Mouse (Mus musculus) forebrain, postnatal 0 days (tissue): ENCODE data around the gene Osbpl3. TPM values are rescaled to one million over a fixed set of nuclear protein-coding genes. Genes with fewer than 3 reads are reported as not detected.

Experiments
- ATAC-seq: fragments of 200-750 bp; cut with Nextera tagmentation; 2 replicates; pipeline ENCODE4 v1.8.0; 2017; ENCODE audit warnings: mild to moderate bottlenecking, moderate library complexity
- DNase-seq: peaks from one replicate; pipeline ENCODE4 v3.0.0-alpha.2; 2015
- H3K27ac ChIP-seq: fragments of 300-500 bp; sonication (generic); 2 replicates; pipeline ENCODE4 v1.5.1; 2014; ENCODE audit warnings: low read depth, mild to moderate bottlenecking, antibody characterized with exemption, low read length, moderate library complexity, mixed read lengths
- H3K27me3 ChIP-seq: fragments of 300-500 bp; sonication (generic); 2 replicates; pipeline ENCODE4 v1.6.1; 2014; ENCODE audit warnings: mild to moderate bottlenecking, low read length, mixed read lengths; ENCODE audit not compliant: insufficient read depth
- H3K36me3 ChIP-seq: fragments of 300-500 bp; sonication (generic); 2 replicates; pipeline ENCODE4 v1.6.1; 2014; ENCODE audit warnings: mild to moderate bottlenecking, moderate library complexity; ENCODE audit not compliant: insufficient read depth
- H3K4me1 ChIP-seq: fragments of 300-500 bp; sonication (generic); 2 replicates; pipeline ENCODE4 v1.6.1; 2014; ENCODE audit warnings: antibody characterized with exemption; ENCODE audit not compliant: insufficient read depth
- H3K4me2 ChIP-seq: fragments of 300-500 bp; sonication (generic); 2 replicates; pipeline ENCODE4 v1.6.1; 2014; ENCODE audit warnings: low read depth, mild to moderate bottlenecking, moderate library complexity
- H3K4me3 ChIP-seq: fragments of 300-500 bp; sonication (generic); 2 replicates; pipeline ENCODE4 v1.5.1; 2014; ENCODE audit warnings: low read depth, low read length, mixed read lengths
- H3K9ac ChIP-seq: fragments of 300-500 bp; sonication (generic); 2 replicates; pipeline ENCODE4 v1.6.1; 2014; ENCODE audit warnings: mild to moderate bottlenecking
- H3K9me3 ChIP-seq: fragments of 300-500 bp; sonication (generic); 2 replicates; pipeline ENCODE4 v1.6.1; 2016; ENCODE audit warnings: low read length
- CTCF ChIP-seq: sonication (generic); IDR thresholded peaks from 2 replicates; pipeline ENCODE4 v1.5.1; 2016; ENCODE audit warnings: antibody characterized with exemption, control low read depth, low read depth
- WGBS: fragments of 180-500 bp; shearing (Covaris S2); extraction: QIAGEN DNeasy Blood & Tissue Kit; methylation state at CpG from one replicate; pipeline ENCODE4 v1.1.7; 2014; 5-methylcytosine and 5-hydroxymethylcytosine counted together
- polyA plus RNA-seq: library from polyadenylated mRNA; unstranded; fragments of >200 nt; fragmentation: Nextera tagmentation; extraction: Ambion mirVana; gene quantifications from 2 replicates; pipeline ENCODE4 v1.2.1, GENCODE M21; 2015
- total RNA-seq: library from RNA; depleted of rRNA; stranded (reverse); fragments of >200 nt; gene quantifications from 2 replicates; pipeline ENCODE4 v1.2.3, GENCODE M21; 2014

The Osbpl3 gene
- total and polyA plus RNA-seq, 2 experiments from 2014 or later = 5.6 to 9.5 TPM

DNA sequence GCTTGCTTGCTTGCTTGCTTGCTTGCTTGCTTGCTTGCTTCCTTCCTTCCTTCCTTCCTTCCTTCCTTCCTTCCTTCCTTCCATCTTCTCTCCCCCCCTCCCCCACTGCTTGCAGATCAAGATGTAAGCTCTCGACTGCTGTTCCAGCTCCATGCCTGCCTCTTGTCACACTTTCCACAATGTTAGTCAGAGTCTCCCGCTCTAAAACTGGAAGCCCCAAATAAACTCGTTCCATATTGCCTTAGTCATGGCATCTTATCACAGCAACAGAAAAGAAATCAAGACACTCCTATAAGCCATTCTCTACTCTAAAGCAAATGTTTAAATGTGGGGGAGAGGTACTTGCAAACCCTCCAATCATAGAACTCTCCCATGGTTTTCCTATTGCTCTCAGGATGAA, 5.6 kb upstream of the Osbpl3 start:
- Histone ChIP-seq H3K9ac (no peak overlapping the region), H3K4me2 (no peak overlapping the region), H3K4me3 (no peak overlapping the region), H3K4me1 (no peaks in the 10 kb centered on the region), H3K27me3 (no peaks in the 10 kb centered on the region), H3K9me3 (no peaks in the 10 kb centered on the region), H3K27ac (no peak overlapping the region), H3K36me3 (no peaks in the 10 kb centered on the region)
- 79% methylated on average over 3 of the region's 3 CpGs for WGBS
- ATAC-seq = no peak
- no peak for TF ChIP-seq CTCF
- no peak for DNase-seq

DNA sequence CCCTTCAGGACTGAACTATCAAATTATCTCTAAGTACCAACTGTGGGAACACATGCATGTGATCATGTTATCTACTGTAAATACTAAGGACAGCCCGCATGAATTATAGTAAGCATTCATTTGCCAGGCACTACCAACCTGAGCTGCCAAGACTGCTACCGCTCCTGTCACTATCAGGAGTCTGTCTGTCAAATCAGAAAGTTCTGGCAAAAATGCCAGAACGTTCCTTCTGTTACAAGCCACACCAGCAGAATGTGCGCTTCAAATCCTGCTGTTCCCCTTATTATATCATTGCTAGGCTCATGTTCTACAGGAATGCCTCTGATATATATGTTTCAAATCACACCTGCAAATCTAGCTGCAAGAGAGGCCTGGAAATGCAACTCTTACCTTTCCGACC, 4.6 kb upstream of the Osbpl3 start:
- ATAC-seq (no peak), DNase-seq (peak; percentile 54)
- no peak overlapping the region for H3K4me3 ChIP-seq
- H3K9ac ChIP-seq = no peak overlapping the region
- no peak for TF ChIP-seq CTCF
- no peaks in the 10 kb centered on the region for H3K4me1 ChIP-seq
- H3K36me3 ChIP-seq = no peaks in the 10 kb centered on the region
- H3K4me2 ChIP-seq = no peak overlapping the region
- no peak overlapping the region for H3K27ac ChIP-seq
- H3K9me3 ChIP-seq = no peaks in the 10 kb centered on the region
- no peaks in the 10 kb centered on the region for H3K27me3 ChIP-seq
- WGBS = 65% methylated on average over 5 of the region's 5 CpGs

- DNase-seq (no peak), ATAC-seq (no peak)
- Histone ChIP-seq H3K4me1 (no peaks in the 10 kb centered on the region), H3K4me2 (no peak overlapping the region), H3K27ac (no peak overlapping the region), H3K4me3 (no peak overlapping the region), H3K9me3 (no peaks in the 10 kb centered on the region), H3K36me3 (no peaks in the 10 kb centered on the region), H3K27me3 (no peaks in the 10 kb centered on the region), H3K9ac (no peak overlapping the region)
- TF ChIP-seq CTCF = no peak
These were observed 4.2 kb upstream of the Osbpl3 start for GRCm38 (mm10) chr6:50460246-50460645.

DNA sequence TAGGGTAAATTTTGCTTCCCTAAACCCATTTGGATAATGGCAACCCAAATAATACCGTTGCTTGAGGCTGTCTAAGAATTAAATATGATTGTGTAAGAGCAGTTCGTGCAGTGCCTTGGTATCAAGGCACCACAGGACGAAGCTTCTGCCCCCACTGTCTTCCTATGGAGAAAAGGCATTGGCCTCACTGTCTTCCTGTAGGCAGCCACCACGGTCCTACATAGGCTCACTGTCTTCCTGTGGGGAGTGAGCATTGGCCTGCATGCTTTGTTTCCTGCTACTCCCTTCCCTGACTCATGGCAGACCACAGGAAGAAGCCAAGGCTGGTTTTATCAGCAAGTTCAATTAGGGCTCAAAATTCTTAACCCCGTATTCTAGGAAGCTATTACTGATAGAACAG, 3.3 kb upstream of the Osbpl3 start:
- no peaks in the 10 kb centered on the region for H3K9me3 ChIP-seq
- H3K36me3 ChIP-seq = no peaks in the 10 kb centered on the region
- ATAC-seq = no peak
- WGBS = 87% methylated on average over 5 of the region's 5 CpGs
- no peak for DNase-seq
- no peaks in the 10 kb centered on the region for H3K4me1 ChIP-seq
- no peak overlapping the region for H3K27ac ChIP-seq
- H3K9ac ChIP-seq = no peak overlapping the region
- H3K4me3 ChIP-seq = no peak overlapping the region
- TF ChIP-seq CTCF = no peak
- no peak overlapping the region for H3K4me2 ChIP-seq
- H3K27me3 ChIP-seq = no peaks in the 10 kb centered on the region

DNA sequence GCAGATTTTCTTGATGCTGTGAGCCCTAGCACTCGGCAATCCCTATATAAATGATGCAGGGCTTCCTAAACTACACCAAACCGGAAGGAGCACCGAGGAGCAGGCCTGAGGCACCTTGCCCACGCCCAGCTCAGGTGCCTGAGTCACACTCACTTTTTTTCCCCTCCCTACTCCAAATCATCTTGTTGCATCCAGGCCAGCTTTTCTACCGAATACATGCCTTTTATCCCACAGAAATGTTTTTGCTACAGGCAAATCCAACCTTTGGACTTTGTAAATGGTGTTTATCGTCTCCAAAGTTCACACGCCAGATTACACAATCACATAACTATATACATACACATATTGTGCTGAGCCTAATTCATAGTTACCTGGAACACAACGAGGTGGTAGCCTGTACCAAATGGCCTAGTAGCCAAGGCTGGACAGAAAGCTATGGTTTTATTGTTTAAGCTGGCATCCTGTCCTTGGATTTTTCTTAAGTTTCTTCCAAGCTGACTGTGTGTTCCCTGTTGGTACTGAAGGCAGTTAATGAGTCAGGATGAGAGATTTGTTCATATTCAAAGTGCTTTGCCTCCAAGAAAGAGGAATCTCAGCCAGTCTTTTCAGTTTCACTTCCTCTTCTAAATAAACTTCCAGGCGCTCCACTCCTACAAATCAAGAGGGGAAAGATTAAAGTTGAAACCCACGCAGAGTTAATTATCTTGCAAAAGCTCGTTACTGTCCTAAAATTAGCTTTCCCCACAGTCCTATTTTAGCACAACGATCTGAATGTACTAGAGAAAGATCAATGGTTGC, 1.7 kb upstream of the Osbpl3 start:
- Histone ChIP-seq H3K27me3 (no peaks in the 10 kb centered on the region), H3K9me3 (no peaks in the 10 kb centered on the region), H3K4me2 (no peak overlapping the region), H3K4me3 (no peak overlapping the region), H3K27ac (no peak overlapping the region), H3K9ac (no peak overlapping the region), H3K4me1 (0 out of 2 replicates have a peak, but pooled peaks cover 3% of the 10 kb centered on the region), H3K36me3 (no peaks in the 10 kb centered on the region)
- ATAC-seq (no peak), DNase-seq (no peak)
- 74% methylated on average over 12 of the region's 12 CpGs for WGBS
- TF ChIP-seq CTCF = no peak

- Histone ChIP-seq H3K4me3 (no peak overlapping the region), H3K9me3 (no peaks in the 10 kb centered on the region), H3K27me3 (no peaks in the 10 kb centered on the region), H3K4me2 (peak overlapping the region; percentile 92), H3K36me3 (no peaks in the 10 kb centered on the region), H3K27ac (no peak overlapping the region), H3K9ac (no peak overlapping the region), H3K4me1 (0 out of 2 replicates have a peak, but pooled peaks cover 3% of the 10 kb centered on the region)
- ATAC-seq = no peak
- WGBS = 58% methylated on average over 14 of the region's 14 CpGs
- TF ChIP-seq CTCF = no peak
- no peak for DNase-seq
These were observed 705 bp upstream of the Osbpl3 start for GRCm38 (mm10) chr6:50456706-50457105.

DNA sequence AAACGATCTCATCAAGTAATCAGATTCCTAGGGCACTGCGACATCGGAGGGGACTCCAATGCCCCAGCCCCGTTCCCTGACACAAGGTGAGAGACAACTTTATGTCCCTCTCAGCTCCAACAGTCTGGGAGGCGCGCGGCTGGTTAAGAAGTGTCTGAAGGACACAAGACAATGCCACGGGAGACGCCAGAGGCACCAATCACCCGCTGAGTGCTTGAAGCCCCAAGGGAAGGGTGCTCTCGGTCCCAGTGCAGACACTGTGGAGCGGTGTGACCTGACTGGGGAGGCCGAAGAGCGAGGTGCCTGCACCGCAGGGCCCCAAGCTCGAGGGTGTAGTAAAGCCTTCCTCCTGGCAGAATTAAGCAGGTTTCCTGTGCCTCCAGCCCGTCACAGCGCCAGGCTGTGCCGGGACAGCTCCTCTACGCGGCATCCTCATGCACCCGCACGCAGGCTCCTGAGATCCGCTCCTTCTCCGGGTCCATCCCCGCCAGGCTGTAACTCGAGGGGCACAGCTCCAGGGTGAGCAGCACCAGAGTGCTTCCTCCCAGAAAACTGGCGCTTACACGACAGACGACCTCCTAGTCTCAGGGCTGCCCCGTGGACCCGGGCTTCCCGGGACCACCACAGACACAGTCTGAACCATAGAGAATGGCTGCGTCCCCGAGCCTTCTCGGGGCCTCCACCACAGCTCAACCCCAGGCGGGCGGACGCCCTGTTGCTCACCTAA, 736 bp downstream of the Osbpl3 start:
- Histone ChIP-seq H3K9ac (peak overlapping the region; percentile 73), H3K4me2 (peak overlapping the region; percentile 92), H3K36me3 (no peaks in the 10 kb centered on the region), H3K27ac (peak overlapping the region; percentile 80), H3K4me3 (peak overlapping the region; percentile 69), H3K27me3 (no peaks in the 10 kb centered on the region), H3K9me3 (no peaks in the 10 kb centered on the region), H3K4me1 (0 out of 2 replicates have a peak, but pooled peaks cover 3% of the 10 kb centered on the region)
- DNase-seq (peak; percentile 74), ATAC-seq (peak; percentile 65)
- 2% methylated on average over 39 of the region's 39 CpGs for WGBS
- peak; percentile 31 for TF ChIP-seq CTCF
